Mouse (Mus musculus) cortical plate, adult 2 months (tissue): ENCODE results near the gene Stac. TPM values are rescaled to one million over a fixed set of nuclear protein-coding genes. Genes with fewer than 3 reads are reported as not detected.

Experiments
- H3K27ac ChIP-seq: fragments of 200-500 bp; 2 replicates; pipeline ENCODE4 v1.5.1; 2012; ENCODE audit warnings: low read length, control low read depth, inconsistent platforms; ENCODE audit not compliant: insufficient read depth
- H3K4me1 ChIP-seq: fragments of 200-500 bp; 2 replicates; pipeline ENCODE4 v1.6.1; 2011; ENCODE audit warnings: low read length; ENCODE audit not compliant: control insufficient read depth, insufficient read depth
- H3K4me3 ChIP-seq: fragments of 200-500 bp; 2 replicates; pipeline ENCODE4 v1.5.1; 2011; ENCODE audit warnings: mild to moderate bottlenecking, low read length, control low read depth; ENCODE audit not compliant: insufficient read depth
- CTCF ChIP-seq: fragments of 200-500 bp; IDR thresholded peaks from 2 replicates; pipeline ENCODE4 v1.5.1; 2011; ENCODE audit warnings: mild to moderate bottlenecking, control low read depth, low read length; ENCODE audit not compliant: insufficient read depth; ENCODE audit errors: extremely low read depth
- POLR2A ChIP-seq: fragments of 200-500 bp; IDR thresholded peaks from 2 replicates; pipeline ENCODE4 v1.6.1; 2011; ENCODE audit warnings: mild to moderate bottlenecking, low read length, control low read depth; ENCODE audit not compliant: insufficient read depth; ENCODE audit errors: extremely low read depth
- polyA plus RNA-seq: library from polyadenylated mRNA; depleted of rRNA; stranded (reverse); fragments of >200 nt; gene quantifications from 2 replicates; pipeline ENCODE4 v1.2.3, GENCODE M21; 2012

Stac gene
- polyA plus RNA-seq, 1 experiment = 0.31 TPM

- no peak overlapping the region for H3K4me3 ChIP-seq
Observed at GRCm38 (mm10) chr9:111523871-111524270, 166.3 kb downstream of the Stac start.

GRCm38 (mm10) chr9:111523111-111523510 lies 167.0 kb downstream of the Stac start:
- Histone ChIP-seq H3K27ac (no peak overlapping the region), H3K4me1 (no peaks in the 10 kb centered on the region), H3K4me3 (no peak overlapping the region)
- no peak for TF ChIP-seq CTCF
- TF ChIP-seq POLR2A = no peak

More at GRCm38 (mm10) chr9:111523871-111524270, 166.3 kb downstream of the Stac start:
- Histone ChIP-seq H3K4me1 (no peaks in the 10 kb centered on the region), H3K27ac (no peak overlapping the region)
- TF ChIP-seq POLR2A = no peak
- TF ChIP-seq CTCF = no peak

- H3K4me3 ChIP-seq = no peak overlapping the region
Observed at GRCm38 (mm10) chr9:111522226-111522625, 167.9 kb downstream of the Stac start.

GRCm38 (mm10) chr9:111515536-111515935 lies 174.6 kb downstream of the Stac start:
- Histone ChIP-seq H3K4me1 (no peaks in the 10 kb centered on the region), H3K4me3 (no peak overlapping the region), H3K27ac (no peak overlapping the region)
- TF ChIP-seq POLR2A (no peak), CTCF (no peak)

More at GRCm38 (mm10) chr9:111522226-111522625, 167.9 kb downstream of the Stac start:
- no peak overlapping the region for H3K27ac ChIP-seq
- no peaks in the 10 kb centered on the region for H3K4me1 ChIP-seq
- TF ChIP-seq POLR2A = no peak
- TF ChIP-seq CTCF = no peak

GRCm38 (mm10) chr9:111514586-111515473 lies 175.3 kb downstream of the Stac start:
- Histone ChIP-seq H3K4me3 (no peak overlapping the region), H3K4me1 (no peaks in the 10 kb centered on the region), H3K27ac (no peak overlapping the region)
- TF ChIP-seq POLR2A (no peak), CTCF (no peak)
